Mouse (Mus musculus): ENCODE results near the gene Mcrs1.

Gene Mcrs1

GRCm38 (mm10) chr15:99215741-99216463 is 35.9 kb downstream of the Mcrs1 start:
- in situ Hi-C loops (cut with MboI; ENCODE audit: low sequenced_read_pairs) = no loop called here

DNA sequence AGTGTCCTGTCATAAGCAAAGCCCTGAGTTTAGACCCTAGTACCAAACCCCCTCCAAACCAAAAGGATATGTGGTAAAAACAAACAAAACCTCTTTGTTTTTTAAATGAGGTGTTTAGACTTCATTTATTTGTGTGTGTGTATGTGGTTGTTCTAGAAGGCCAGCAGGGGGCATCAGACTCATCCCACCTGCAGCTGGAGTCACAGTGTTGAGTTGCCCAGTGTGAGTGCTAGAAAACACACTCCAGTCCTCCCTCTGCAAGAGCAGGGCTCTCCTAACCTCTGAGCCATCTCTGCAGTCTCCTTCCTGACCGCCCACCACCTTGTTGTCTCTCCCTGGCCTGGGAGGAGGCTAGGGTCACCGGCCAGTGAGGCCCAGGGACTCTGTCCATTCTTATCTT is 36.8 kb downstream of the Mcrs1 start:
- in situ Hi-C loops (cut with MboI; ENCODE audit: low sequenced_read_pairs) = no loop called here

- in situ Hi-C loops (cut with MboI; ENCODE audit: low sequenced_read_pairs) = no loop called here
Measured at GRCm38 (mm10) chr15:99213183-99213582, 38.6 kb downstream of the Mcrs1 start.

- in situ Hi-C loops (cut with MboI; ENCODE audit: low sequenced_read_pairs) = no loop called here
Measured at GRCm38 (mm10) chr15:99205959-99206358, 45.8 kb downstream of the Mcrs1 start.

DNA sequence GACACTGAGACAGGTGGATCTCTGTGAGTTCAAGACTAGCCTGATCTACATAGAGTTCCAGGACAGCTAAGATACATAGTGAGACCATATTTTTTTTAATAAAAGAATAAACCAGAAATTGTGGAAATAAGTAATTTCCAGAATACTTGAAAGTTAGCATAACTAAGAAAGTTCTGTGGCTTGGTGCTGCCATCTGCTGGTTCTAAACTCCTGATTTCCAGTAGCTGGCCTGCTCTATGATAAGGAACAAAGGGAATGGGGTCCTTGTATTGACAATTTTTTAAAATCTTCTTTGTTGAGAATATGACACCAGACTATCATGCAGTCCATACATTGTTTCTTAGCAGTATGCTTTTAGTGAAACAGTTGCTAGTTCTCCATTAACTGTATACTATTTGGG is 53.0 kb downstream of the Mcrs1 start:
- in situ Hi-C loops (cut with MboI; ENCODE audit: low sequenced_read_pairs) = no loop called here

DNA sequence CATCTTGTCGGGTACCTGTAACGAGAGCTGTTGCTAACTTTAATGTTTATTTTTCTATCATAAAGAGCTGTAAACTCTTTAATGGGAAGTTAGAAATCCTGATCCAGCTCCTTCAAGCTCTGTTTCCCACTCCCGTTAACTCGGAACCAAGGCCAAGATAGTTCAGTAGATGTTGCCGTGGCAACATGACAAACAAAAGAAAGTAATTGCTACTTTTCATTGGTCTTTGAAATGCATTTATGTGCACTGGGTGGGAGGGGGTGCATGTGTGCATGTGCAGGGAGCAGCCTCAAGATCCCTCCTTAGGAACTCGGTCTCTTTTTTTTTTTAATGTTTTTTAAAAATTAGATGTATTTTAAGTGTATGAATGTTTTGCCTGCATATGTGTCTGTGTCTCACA is 56.7 kb downstream of the Mcrs1 start:
- in situ Hi-C loops (cut with MboI; ENCODE audit: low sequenced_read_pairs) = no loop called here

DNA sequence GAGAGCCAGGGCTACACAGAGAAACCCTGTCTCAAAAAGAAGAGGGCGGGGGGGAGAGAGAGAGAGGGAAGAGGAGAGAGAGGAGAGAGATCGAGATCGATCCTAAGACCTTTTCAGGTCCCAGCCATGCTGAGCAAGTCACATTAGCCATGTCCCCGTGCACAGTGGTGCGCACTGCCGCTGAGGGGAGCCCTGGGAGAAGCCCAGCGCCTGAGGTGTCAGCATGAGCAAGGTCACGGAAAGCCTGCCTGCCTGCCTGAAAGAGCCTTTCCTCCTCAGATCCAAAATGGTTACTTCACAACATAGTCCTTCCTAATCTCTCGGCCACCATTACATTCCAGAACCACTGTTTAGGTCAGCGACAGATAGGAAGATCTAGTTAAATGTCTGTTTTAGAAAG is 57.4 kb downstream of the Mcrs1 start:
- in situ Hi-C loops (cut with MboI; ENCODE audit: low sequenced_read_pairs) = no loop called here

Data from CH12F3 (cell line).